Mouse (Mus musculus): ENCODE measurements around the gene Rec114.

- TF ChIP-seq CTCF (IDR thresholded peaks at IDR 0.05; ENCODE audit: low read depth, low read length) (no peak), GATA1 (IDR thresholded peaks at IDR 0.05; ENCODE audit: borderline replicate concordance, low read length) (no peak), GATA2 (IDR thresholded peaks at IDR 0.05; ENCODE audit: borderline replicate concordance, low read depth, low read length) (no peak)
These were observed 71.3 kb downstream of the Rec114 start for GRCm38 (mm10) chr9:58672474-58672873.

All from G1E (cell line).